Mouse (Mus musculus) midbrain, embryonic 15.5 days (tissue): ENCODE data around the gene Ctcf. TPM values are rescaled to one million over a fixed set of nuclear protein-coding genes. Genes with fewer than 3 reads are reported as not detected.
"Not testable (repeated sequence)": the region's sequence is repeated elsewhere in the genome, so short reads cannot be mapped to it uniquely, and the experiment has no call there.

ENCODE experiments used
- ATAC-seq: fragments of 200-750 bp; cut with Nextera tagmentation; replicated peaks from 2 replicates; pipeline ENCODE4 v1.8.0; 2017; ENCODE audit warnings: moderate TSS enrichment
- H3K27ac ChIP-seq: fragments of 300-500 bp; sonication (generic); 2 replicates; pipeline ENCODE4 v1.5.1; 2015; ENCODE audit warnings: mild to moderate bottlenecking, inconsistent platforms
- H3K27me3 ChIP-seq: fragments of 300-500 bp; sonication (generic); replicated peaks from 2 replicates; pipeline ENCODE4 v1.6.1; 2015; ENCODE audit warnings: inconsistent platforms
- H3K36me3 ChIP-seq: fragments of 300-500 bp; sonication (generic); replicated peaks from 2 replicates; pipeline ENCODE4 v1.6.1; 2015; ENCODE audit warnings: inconsistent platforms
- H3K4me1 ChIP-seq: fragments of 300-500 bp; sonication (generic); 2 replicates; pipeline ENCODE4 v1.6.1; 2015; ENCODE audit warnings: inconsistent platforms
- H3K4me2 ChIP-seq: fragments of 300-500 bp; sonication (generic); 2 replicates; pipeline ENCODE4 v1.6.1; 2015; ENCODE audit warnings: inconsistent platforms, mild to moderate bottlenecking, moderate library complexity
- H3K4me3 ChIP-seq: fragments of 300-500 bp; sonication (generic); 2 replicates; pipeline ENCODE4 v1.5.1; 2015; ENCODE audit warnings: mild to moderate bottlenecking, inconsistent platforms
- H3K9ac ChIP-seq: fragments of 300-500 bp; sonication (generic); 2 replicates; pipeline ENCODE4 v1.6.1; 2015; ENCODE audit warnings: mild to moderate bottlenecking, inconsistent platforms
- H3K9me3 ChIP-seq: fragments of 300-500 bp; sonication (generic); 2 replicates; pipeline ENCODE4 v1.6.1; 2016; ENCODE audit warnings: inconsistent platforms
- WGBS: fragments of 180-500 bp; shearing (Covaris S2); methylation state at CpG from one replicate; pipeline ENCODE4 v1.1.7; 2015; ENCODE audit warnings: mixed read lengths; 5-methylcytosine and 5-hydroxymethylcytosine counted together
- polyA plus RNA-seq: library from polyadenylated mRNA; unstranded; fragments of >200 nt; fragmentation: Nextera tagmentation; extraction: Ambion mirVana; gene quantifications from 2 replicates; pipeline ENCODE4 v1.2.1, GENCODE M21; 2015

The Ctcf gene
- 108 and 129 TPM in 2 replicates for polyA plus RNA-seq

DNA sequence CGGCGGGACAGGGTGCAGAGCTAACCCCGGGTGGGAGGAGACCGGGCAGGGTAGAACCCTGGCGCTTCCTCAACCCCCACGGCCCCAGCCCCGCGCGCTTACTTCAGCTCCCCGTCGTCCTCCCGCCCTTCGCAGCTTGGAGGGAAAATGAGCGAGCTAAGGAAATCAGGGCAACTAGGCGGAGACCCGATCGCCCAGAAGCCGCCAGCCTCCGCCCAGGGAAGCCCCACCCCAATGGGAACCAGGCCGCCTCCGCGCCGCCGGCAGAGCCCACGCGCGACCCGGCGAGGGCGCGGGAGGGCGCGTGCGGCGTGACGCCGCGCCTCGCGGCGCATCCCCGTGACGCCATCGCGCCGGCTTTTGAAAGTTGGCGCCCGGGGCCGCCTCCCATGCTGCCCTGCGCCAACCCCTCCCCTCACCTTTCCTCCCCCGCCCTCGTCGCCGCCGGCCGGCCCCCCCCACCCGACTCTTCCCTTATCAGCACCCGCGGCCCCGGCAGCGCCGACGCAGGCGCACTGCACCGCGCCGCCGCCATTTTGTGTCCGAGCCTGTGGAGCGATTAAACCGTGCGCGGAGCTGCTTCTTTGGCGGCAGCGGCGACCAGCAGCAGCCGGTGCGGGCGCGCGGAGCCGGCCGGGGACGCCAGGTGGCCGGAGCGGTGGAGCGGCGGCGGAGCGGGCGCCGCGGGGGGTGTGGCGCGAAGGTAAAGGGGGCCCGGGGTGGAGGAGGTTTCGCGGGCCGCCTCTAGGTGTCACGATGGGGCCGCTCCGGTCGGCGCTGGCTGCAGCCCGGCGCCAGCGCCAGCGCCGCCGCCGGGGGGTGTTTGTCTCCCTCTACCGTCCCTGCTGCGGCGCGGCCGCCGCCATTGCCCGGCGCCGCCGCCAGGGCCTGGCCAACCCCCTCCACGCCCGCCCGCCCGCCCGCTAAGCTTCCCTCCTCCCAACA, at the start of gene Ctcf:
Gene Ctcf, plus strand, starts transcription at position 551 of the 945 bp plus-strand sequence.
- Histone ChIP-seq H3K4me3 (peak within 1 kb of the TSS; percentile 85), H3K9me3 (no peaks in the 10 kb centered on the region), H3K4me1 (peaks cover 34% of the 10 kb centered on the region), H3K27me3 (no peaks in the 10 kb centered on the region), H3K4me2 (peak within 1 kb of the TSS; percentile 88), H3K36me3 (no peaks in the 10 kb centered on the region), H3K9ac (peak within 1 kb of the TSS; percentile 98), H3K27ac (peak within 1 kb of the TSS; percentile 100)
- WGBS: under 1% methylated on average over 108 of the region's 126 CpGs
- peak; percentile 94 for ATAC-seq

DNA sequence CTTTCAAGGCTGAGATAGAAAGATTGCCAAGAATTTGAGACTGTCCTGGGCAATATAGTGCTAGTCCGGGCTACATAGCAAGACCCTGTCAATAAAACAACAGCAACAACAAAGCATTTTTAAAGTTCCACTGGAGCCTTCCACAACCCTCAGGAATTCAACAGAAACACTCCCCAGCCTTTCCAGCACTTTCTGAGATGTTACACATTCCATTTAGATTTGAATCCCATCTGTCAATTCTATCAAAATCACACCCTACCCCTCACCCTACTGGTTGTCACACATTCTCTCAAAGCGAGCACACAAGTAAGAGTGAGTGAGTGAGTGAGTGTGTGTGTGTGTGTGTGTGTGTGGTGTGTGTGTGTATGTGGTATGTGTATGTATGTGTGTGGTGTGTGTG, 43.9 kb upstream of the Ctcf start:
- Histone ChIP-seq H3K27ac (no peak overlapping the region), H3K27me3 (no peaks in the 10 kb centered on the region), H3K9me3 (no peaks in the 10 kb centered on the region), H3K4me2 (no peak overlapping the region), H3K4me1 (peaks cover 4% of the 10 kb centered on the region; the same call in 1 of the 2 replicates), H3K4me3 (no peak overlapping the region), H3K9ac (no peak overlapping the region), H3K36me3 (no peaks in the 10 kb centered on the region)
- no peak for ATAC-seq
- 89% methylated on average over 2 of the region's 2 CpGs for WGBS

DNA sequence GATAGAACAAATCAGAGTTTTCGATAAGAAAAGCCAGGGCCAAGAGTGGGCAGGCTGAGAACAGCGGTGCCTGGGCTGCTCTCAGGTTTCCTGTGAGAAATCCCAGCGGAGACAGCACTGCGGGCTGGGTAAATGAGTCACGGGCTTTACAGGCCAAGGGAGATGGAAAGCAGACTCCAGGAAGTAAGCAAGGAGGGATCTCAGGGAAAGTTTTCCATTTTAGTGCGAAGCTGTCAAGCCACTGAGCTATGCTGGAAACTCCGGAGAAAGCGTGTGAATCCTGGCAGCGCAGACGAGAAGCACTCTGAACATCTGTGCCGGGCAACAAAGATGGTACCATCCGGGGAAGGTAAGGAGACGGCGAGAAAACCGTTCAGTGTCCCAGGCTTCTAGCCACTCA, 42.5 kb upstream of the Ctcf start:
- H3K9ac ChIP-seq: no peak overlapping the region

DNA sequence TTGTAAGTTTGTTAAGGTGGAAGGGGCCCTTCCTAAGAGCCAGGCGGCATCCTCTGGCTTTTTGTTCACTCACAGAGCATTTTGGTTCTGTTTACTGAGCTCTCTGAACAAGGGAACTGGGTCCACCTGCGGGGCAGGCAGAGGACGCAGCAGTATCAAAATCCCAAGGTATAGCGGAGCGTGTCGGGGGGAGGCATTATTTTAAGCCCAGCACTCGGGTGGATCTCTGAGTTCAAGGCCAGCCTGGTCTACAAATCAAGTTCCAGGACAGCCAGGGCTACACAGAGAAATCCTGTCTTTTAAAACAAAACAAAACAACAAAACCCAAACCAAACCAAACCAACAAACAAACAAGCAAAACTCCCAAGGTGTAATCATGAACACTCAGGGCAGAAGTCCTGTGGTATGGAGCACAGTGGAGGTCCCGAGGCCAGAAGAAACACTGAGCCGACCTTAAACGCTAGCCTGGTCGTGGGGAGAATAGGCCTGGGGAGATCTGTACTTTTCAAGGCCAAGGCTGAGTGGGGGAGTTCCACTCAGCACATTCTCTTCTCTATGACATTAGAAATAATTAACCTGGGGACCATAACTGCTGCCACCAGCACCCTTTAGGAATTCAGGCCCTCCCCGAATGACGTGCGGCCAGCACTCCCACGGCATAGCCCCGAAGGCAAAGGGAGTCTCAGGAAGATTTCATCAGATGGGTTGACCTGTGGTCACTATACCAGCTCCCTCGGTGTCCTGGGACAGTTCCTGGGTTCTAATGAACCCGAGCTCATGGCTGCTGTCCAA, 41.7 kb upstream of the Ctcf start:
- WGBS: 82% methylated on average over 18 of the region's 18 CpGs
- Histone ChIP-seq H3K4me2 (no peak overlapping the region), H3K4me3 (no peak overlapping the region), H3K27me3 (no peaks in the 10 kb centered on the region), H3K9me3 (no peaks in the 10 kb centered on the region), H3K4me1 (peaks cover 4% of the 10 kb centered on the region; the same call in 1 of the 2 replicates), H3K27ac (no peak overlapping the region), H3K9ac (no peak overlapping the region), H3K36me3 (no peaks in the 10 kb centered on the region)
- ATAC-seq: no peak

More for the DNA sequence above, 42.5 kb upstream of the Ctcf start:
- Histone ChIP-seq H3K4me2 (peak overlapping the region; percentile 9; the same call in 1 of the 2 replicates), H3K4me3 (no peak overlapping the region), H3K27me3 (no peaks in the 10 kb centered on the region), H3K27ac (no peak overlapping the region), H3K4me1 (peaks cover 4% of the 10 kb centered on the region; the same call in 1 of the 2 replicates), H3K9me3 (no peaks in the 10 kb centered on the region), H3K36me3 (no peaks in the 10 kb centered on the region)
- WGBS: 32% methylated on average over 15 of the region's 15 CpGs
- no peak for ATAC-seq

DNA sequence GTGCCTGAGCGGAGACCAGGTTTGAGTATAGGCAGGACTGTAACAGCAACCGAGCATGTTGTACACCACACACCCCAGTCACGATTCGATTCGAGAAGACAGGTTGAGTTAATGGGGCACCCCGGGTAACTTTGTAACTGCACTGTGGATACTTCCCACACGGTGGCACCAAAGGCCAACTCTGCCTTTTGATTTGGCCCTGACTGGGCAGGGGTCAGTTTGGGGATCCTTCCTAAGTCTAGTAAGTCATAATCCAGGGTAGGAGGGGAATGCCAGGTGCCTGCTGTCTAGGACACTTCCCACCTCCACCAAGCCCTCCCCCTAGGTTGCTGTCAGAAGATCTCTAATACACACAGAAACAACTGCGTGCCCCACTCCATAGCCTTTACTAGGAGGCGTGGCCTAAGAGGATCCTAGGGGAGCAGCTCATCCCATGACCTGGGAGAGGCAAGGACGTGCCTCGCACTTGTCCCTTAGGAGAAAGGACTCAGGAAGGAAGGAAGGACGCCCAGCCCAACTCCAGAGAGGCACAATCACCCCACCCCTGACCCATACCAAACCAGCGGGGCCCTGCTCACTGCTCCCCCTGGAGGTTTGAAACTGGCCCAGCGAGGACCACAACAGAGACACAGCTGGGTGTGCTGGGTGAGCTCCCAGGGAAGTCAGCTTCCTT, 39.9 kb upstream of the Ctcf start:
- WGBS: 4% methylated on average over 14 of the region's 14 CpGs
- Histone ChIP-seq H3K27ac (no peak overlapping the region), H3K9ac (no peak overlapping the region), H3K4me1 (peaks cover 4% of the 10 kb centered on the region; the same call in 1 of the 2 replicates), H3K4me2 (no peak overlapping the region), H3K27me3 (no peaks in the 10 kb centered on the region), H3K4me3 (no peak overlapping the region), H3K36me3 (no peaks in the 10 kb centered on the region), H3K9me3 (no peaks in the 10 kb centered on the region)
- ATAC-seq: no peak

DNA sequence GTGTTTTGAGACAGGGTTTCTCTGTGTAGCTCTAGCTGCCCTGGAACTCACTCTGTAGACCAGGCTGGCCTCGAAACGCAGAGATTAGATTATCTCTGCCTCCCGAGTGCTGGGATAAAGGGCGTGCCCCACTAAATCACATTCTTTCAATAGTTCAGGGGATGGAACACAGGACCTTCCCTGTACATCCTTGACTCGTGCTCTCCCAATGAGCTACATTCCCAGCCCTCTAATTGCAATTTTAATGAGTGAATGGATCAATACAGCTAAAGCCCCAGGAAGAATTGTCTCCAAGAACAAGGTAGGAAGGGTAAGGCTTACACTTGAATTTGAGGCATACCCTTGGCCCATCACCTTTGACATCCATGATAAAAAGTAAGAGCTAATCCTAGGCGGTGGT, 37.6 kb upstream of the Ctcf start:
- 88% methylated on average over 6 of the region's 6 CpGs for WGBS
- H3K9me3 ChIP-seq: no peaks in the 10 kb centered on the region
- no peak overlapping the region for H3K4me3 ChIP-seq
- H3K4me1 ChIP-seq: peaks cover 1% of the 10 kb centered on the region; the same call in 1 of the 2 replicates
- no peak for ATAC-seq
- H3K27me3 ChIP-seq: no peaks in the 10 kb centered on the region
- no peak overlapping the region for H3K9ac ChIP-seq
- no peak overlapping the region for H3K4me2 ChIP-seq
- no peak overlapping the region for H3K27ac ChIP-seq
- no peaks in the 10 kb centered on the region for H3K36me3 ChIP-seq

DNA sequence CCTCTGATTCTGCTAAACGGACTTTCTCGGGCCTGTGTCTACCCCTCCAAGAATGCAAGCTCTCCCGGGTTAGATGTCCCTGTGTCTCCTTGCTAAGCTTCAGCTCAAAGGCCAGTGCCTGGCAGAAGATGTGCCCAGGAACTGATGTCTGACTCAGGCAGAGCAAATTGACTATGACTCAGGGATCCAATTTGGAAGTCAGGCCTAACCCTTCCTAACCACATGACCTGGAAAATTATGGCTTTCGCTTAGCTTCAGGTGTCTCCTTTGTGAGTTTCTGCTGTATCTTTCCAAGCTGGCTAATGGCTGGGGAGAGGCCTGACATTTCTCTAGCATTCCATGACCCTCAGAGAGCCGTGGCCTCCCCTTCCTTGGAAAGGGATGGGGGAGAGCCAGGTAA, 35.1 kb upstream of the Ctcf start:
- Histone ChIP-seq H3K4me1 (peaks cover 12% of the 10 kb centered on the region), H3K27me3 (no peaks in the 10 kb centered on the region), H3K9me3 (no peaks in the 10 kb centered on the region), H3K4me3 (no peak overlapping the region), H3K9ac (no peak overlapping the region), H3K4me2 (no peak overlapping the region), H3K27ac (no peak overlapping the region), H3K36me3 (no peaks in the 10 kb centered on the region)
- WGBS: 77% methylated on average over 5 of the region's 5 CpGs
- no peak for ATAC-seq

DNA sequence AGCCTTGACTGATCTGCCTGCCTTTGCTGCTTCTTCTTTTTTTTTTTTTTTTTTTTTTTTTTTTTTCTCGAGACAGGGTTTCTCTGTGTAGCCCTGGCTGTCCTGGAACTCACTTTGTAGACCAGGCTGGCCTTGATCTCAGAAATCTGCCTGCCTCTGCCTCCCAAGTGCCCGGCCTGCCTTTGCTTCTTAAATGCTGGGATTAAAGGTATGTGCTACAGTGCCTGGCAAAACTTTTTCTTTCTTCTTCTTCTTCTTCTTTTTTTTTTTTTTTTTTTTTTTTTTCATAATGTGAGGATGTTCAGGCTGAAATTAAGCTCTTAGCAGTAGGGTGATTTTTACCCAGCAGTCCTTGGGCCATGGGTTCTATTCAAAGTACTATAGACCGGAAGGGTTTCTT, 33.8 kb upstream of the Ctcf start:
- H3K9me3 ChIP-seq, H3K36me3 ChIP-seq, H3K9ac ChIP-seq, H3K4me2 ChIP-seq, H3K27me3 ChIP-seq, H3K27ac ChIP-seq, H3K4me3 ChIP-seq, ATAC-seq: not testable (repeated sequence)
- 66% methylated on average over 3 of the region's 3 CpGs for WGBS
- peaks cover 24% of the 10 kb centered on the region for H3K4me1 ChIP-seq

DNA sequence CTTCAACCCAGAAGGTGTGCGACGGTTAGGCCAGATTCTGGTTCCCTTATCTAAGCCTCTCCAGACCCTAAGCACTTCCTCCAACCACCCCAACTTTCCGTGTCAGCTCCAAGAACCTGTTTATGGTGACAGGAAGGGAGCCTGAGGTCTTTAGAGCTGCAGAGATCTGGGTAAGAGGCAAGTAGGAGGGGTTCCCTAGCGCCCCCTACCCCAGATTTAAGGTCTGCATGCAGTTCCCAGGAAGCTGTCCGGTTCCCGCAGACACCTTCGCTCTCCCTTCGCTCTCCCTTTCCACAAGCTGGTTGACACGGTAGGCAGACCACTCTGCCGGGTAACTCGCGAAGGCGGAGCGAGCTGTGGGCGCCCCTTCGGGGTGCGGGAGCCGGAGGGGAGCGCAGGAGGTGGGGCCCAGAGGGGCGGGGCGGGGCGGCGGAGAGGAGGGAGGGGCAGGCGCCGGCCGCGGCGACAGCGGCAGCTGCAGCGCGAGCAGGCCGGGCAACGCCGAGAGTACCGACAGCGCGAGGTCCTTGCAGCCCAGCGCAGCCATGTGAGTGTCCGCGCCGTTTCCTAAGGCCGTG, 31.5 kb upstream of the Ctcf start, which contains the start of gene Ripor1:
Gene Ripor1, plus strand, starts transcription at position 452 of the 578 bp plus-strand sequence.
- H3K36me3 ChIP-seq: no peaks in the 10 kb centered on the region
- H3K9ac ChIP-seq: peak within 1 kb of the TSS; percentile 83
- H3K27ac ChIP-seq: peak within 1 kb of the TSS; percentile 89
- H3K4me3 ChIP-seq: peak within 1 kb of the TSS; percentile 77
- H3K9me3 ChIP-seq: no peaks in the 10 kb centered on the region
- peaks cover 34% of the 10 kb centered on the region for H3K4me1 ChIP-seq
- under 1% methylated on average over 35 of the region's 42 CpGs for WGBS
- H3K4me2 ChIP-seq: peak within 1 kb of the TSS; percentile 95
- ATAC-seq: peak; percentile 83
- no peaks in the 10 kb centered on the region for H3K27me3 ChIP-seq

DNA sequence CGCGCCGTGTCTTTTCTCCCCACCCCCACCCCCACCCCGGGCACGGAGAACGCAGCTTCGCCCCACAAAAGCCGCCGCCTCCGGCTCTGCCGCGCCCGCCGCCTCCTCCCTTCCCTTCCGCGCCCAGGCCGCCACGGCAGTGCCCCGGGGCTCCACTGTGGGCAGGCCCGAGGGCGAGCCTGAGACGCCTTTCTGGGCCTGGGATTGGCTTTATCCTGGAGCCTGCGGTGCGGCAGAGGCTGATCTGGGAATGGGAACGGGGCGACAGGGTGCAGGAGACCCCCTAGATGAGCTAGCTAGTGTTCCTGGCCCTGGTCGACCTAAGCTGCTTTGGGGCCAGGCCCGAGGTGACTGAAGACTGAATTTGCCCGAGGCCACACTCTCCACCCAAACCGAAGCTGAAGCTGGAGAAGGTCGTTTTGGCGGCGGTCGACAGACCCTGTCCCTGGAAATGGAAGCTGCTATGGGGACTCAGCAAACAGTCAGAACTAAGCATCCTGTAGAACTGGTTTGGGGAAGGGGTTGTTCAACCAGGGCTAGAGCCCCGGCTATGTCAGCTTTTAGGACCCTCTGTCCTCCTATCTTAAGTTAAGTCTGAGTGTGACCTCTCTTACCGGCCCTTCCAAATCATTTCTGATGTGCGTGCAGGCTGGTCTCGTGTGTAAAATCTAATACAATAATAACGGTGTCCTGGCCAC, 30.7 kb upstream of the Ctcf start:
- Histone ChIP-seq H3K36me3 (no peaks in the 10 kb centered on the region), H3K4me1 (peaks cover 34% of the 10 kb centered on the region), H3K4me2 (peak overlapping the region; percentile 95), H3K4me3 (peak overlapping the region; percentile 77), H3K27ac (peak overlapping the region; percentile 89), H3K27me3 (0 out of 2 replicates have a peak, but pooled peaks cover under 1% of the 10 kb centered on the region), H3K9me3 (no peaks in the 10 kb centered on the region), H3K9ac (peak overlapping the region; percentile 83)
- WGBS: under 1% methylated on average over 34 of the region's 39 CpGs
- peak; percentile 51 for ATAC-seq
